Mouse (Mus musculus): ENCODE results near the gene Adamts17.

DNA sequence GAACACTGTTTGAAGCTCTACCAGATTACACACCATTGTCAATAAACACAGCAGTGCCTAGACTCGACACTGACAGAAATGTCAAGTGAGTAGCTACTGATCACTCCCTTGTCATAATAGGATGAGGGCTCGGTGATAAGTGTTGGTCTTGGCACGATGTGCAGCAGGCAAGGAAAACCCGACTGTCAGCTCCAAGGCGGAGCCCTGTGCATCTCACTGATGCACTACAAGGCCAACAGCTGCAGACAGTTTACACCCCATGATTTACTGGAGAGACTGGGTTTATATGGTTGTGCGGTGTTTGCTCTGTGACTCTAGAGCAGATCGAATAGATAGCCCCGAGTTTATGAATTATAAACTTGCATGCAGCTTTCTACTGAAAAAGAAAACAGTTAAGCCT, 124.0 kb downstream of the Adamts17 start:
- TF ChIP-seq GATA2 (IDR thresholded peaks at IDR 0.05; ENCODE audit: borderline replicate concordance, low read depth, low read length) (no peak), CTCF (IDR thresholded peaks at IDR 0.05; ENCODE audit: low read depth, low read length) (no peak), GATA1 (IDR thresholded peaks at IDR 0.05; ENCODE audit: borderline replicate concordance, low read length) (no peak)
